Comparison of ENCODE assay signal across 24 mouse cellular contexts in genomic region chr7:64566371-64567243, GRCm38 (mm10).
DNase-seq lines count a peak whose midpoint lies in the region; ATAC-seq lines count a peak whose summit lies in the region.
"Had no signal": no experiment of that assay in that cellular context is flagged by ENCODE, and none has a peak within 500 bp of the region (broad histone marks: within the 10 kb centered on the region; RNA-seq: fewer than 3 reads in every experiment).

No protein-coding gene starts in this region.

- 0 out of 2 replicates have a peak overlapping the region, but pooled peaks have one; percentile 8 for H3K27ac ChIP-seq in forebrain, embryonic 12.5 days
- no peak overlapping the region for H3K27ac ChIP-seq in forebrain, embryonic 15.5 days (replicated peaks)
- H3K27ac ChIP-seq: embryonic facial prominence, embryonic 12.5 days; heart, embryonic 10.5 days; hindbrain, embryonic 15.5 days; kidney, postnatal 0 days; limb, embryonic 13.5 days; liver, embryonic 12.5 days; midbrain, embryonic 10.5 days had no signal

- no peak overlapping the region for H3K9ac ChIP-seq in forebrain, embryonic 12.5 days
- H3K9ac ChIP-seq in forebrain, embryonic 15.5 days (replicated peaks) = no peak overlapping the region
- H3K9ac ChIP-seq: embryonic facial prominence, embryonic 12.5 days; hindbrain, embryonic 15.5 days; limb, embryonic 13.5 days; liver, embryonic 12.5 days had no signal

- peaks cover 28% of the 10 kb centered on the region for H3K4me1 ChIP-seq in forebrain, embryonic 12.5 days
- peaks cover 25% of the 10 kb centered on the region; the same call in 1 of the 2 replicates for H3K4me1 ChIP-seq in forebrain, embryonic 15.5 days
- H3K4me1 ChIP-seq: heart, embryonic 10.5 days; liver, embryonic 12.5 days had no signal

- no peaks in the 10 kb centered on the region for H3K27me3 ChIP-seq in forebrain, embryonic 12.5 days
- no peaks in the 10 kb centered on the region for H3K27me3 ChIP-seq in forebrain, embryonic 15.5 days
- H3K27me3 ChIP-seq: embryonic facial prominence, embryonic 12.5 days; hindbrain, embryonic 15.5 days; limb, embryonic 13.5 days; liver, embryonic 12.5 days had no signal

- H3K9me3 ChIP-seq in forebrain, embryonic 12.5 days = no peaks in the 10 kb centered on the region
- no peaks in the 10 kb centered on the region for H3K9me3 ChIP-seq in forebrain, embryonic 15.5 days
- H3K9me3 ChIP-seq: embryonic facial prominence, embryonic 12.5 days; heart, embryonic 10.5 days; hindbrain, embryonic 15.5 days; limb, embryonic 13.5 days; liver, embryonic 12.5 days; midbrain, embryonic 10.5 days had no signal

- H3K4me2 ChIP-seq in forebrain, embryonic 12.5 days = no peak overlapping the region
- H3K4me2 ChIP-seq in forebrain, embryonic 15.5 days (replicated peaks) = no peak overlapping the region
- H3K4me2 ChIP-seq: embryonic facial prominence, embryonic 12.5 days; hindbrain, embryonic 15.5 days; limb, embryonic 13.5 days; liver, embryonic 12.5 days had no signal

- no peaks in the 10 kb centered on the region; the same call in 1 of the 2 replicates for H3K36me3 ChIP-seq in forebrain, embryonic 12.5 days (replicated peaks)
- no peaks in the 10 kb centered on the region for H3K36me3 ChIP-seq in forebrain, embryonic 15.5 days
- H3K36me3 ChIP-seq: embryonic facial prominence, embryonic 12.5 days; heart, embryonic 10.5 days; hindbrain, embryonic 15.5 days; limb, embryonic 13.5 days; liver, embryonic 12.5 days had no signal

- intact Hi-C loops in left cerebral cortex, postnatal 4 days (cut with DNase I) = no loop called here

- 83% methylated on average over 10 of the region's 10 CpGs for WGBS in forebrain, embryonic 12.5 days
- WGBS in forebrain, embryonic 15.5 days = 73% methylated on average over 10 of the region's 10 CpGs

- peak; percentile 22; the same call in 1 of the 2 replicates for ATAC-seq in cerebellum, adult (ENCODE audit: insufficient number of reproducible peaks, low FRiP score, low TSS enrichment)
- no peak for ATAC-seq in forebrain, embryonic 12.5 days (ENCODE audit: low FRiP score)
- no peak for ATAC-seq in forebrain, embryonic 15.5 days (replicated peaks)
- ATAC-seq: activated CD4-positive, CD25-positive, alpha-beta regulatory T cell, adult 4 months; forebrain, embryonic 16.5 days; liver, embryonic 12.5 days; midbrain, embryonic 16.5 days had no signal

- H3K4me3 ChIP-seq in forebrain, embryonic 12.5 days (replicated peaks) = no peak overlapping the region
- H3K4me3 ChIP-seq in forebrain, embryonic 15.5 days = no peak overlapping the region
- H3K4me3 ChIP-seq: embryonic facial prominence, embryonic 12.5 days; heart, embryonic 10.5 days; hindbrain, embryonic 15.5 days; limb, embryonic 13.5 days; liver, embryonic 12.5 days; midbrain, embryonic 10.5 days had no signal

- DNase-seq in cerebellum, postnatal 10 days = no peak
- peak; percentile 36 to 52 for DNase-seq in left cerebral cortex, adult 18-20 months (ENCODE audit: low spot score in 2 of 2)
- no peak for DNase-seq in left cerebral cortex, postnatal 4 days
- DNase-seq in telencephalon, adult 2 months (ENCODE audit: low read depth, low spot score) = peak; percentile 64
- DNase-seq: adrenal gland, adult 8-10 months; gastrocnemius, postnatal 10 days; heart, postnatal 4 days; kidney, adult 2 months; lung, adult 18-20 months; lung, postnatal 10 days; thymus, postnatal 25 days had no signal

Comparison
In these comparisons a context has a peak if more than half of its experiments do, and no peak if none do; other contexts are left out.
1. DNase-seq: peak in left cerebral cortex, adult 18-20 months (2 of 2) and telencephalon, adult 2 months (single experiment); none in cerebellum, postnatal 10 days (0 of 2) and left cerebral cortex, postnatal 4 days (single experiment).